Mouse (Mus musculus) stomach, embryonic 14.5 days (tissue): ENCODE data around the gene Mall. TPM values are rescaled to one million over a fixed set of nuclear protein-coding genes. Genes with fewer than 3 reads are reported as not detected.

Experiments used
- ATAC-seq: fragments of 200-750 bp; cut with Nextera tagmentation; 2 replicates; pipeline ENCODE4 v1.8.0; 2017; ENCODE audit warnings: low read depth, moderate TSS enrichment; ENCODE audit not compliant: insufficient number of reproducible peaks, insufficient read depth, low FRiP score
- H3K27ac ChIP-seq: fragments of 300-500 bp; sonication (generic); 2 replicates; pipeline ENCODE4 v1.5.1; 2014; ENCODE audit warnings: mild to moderate bottlenecking, low read length, moderate library complexity, mixed read lengths
- H3K27me3 ChIP-seq: fragments of 300-500 bp; sonication (generic); 2 replicates; pipeline ENCODE4 v1.6.1; 2014; ENCODE audit warnings: low read length, control low read depth, mixed read lengths; ENCODE audit not compliant: control insufficient read depth, insufficient read depth
- H3K36me3 ChIP-seq: fragments of 300-500 bp; sonication (generic); 2 replicates; pipeline ENCODE4 v1.6.1; 2014; ENCODE audit warnings: mild to moderate bottlenecking, control low read depth, low read length, moderate library complexity, mixed read lengths; ENCODE audit not compliant: control insufficient read depth, insufficient read depth
- H3K4me1 ChIP-seq: fragments of 300-500 bp; sonication (generic); 2 replicates; pipeline ENCODE4 v1.6.1; 2014; ENCODE audit warnings: low read length, control low read depth, mixed read lengths; ENCODE audit not compliant: control insufficient read depth, insufficient read depth
- H3K4me2 ChIP-seq: fragments of 300-500 bp; sonication (generic); replicated peaks from 2 replicates; pipeline ENCODE4 v1.6.1; 2014; ENCODE audit warnings: low read depth, low read length, control low read depth
- H3K4me3 ChIP-seq: fragments of 300-500 bp; sonication (generic); 2 replicates; pipeline ENCODE4 v1.5.1; 2014; ENCODE audit warnings: low read depth, low read length, control low read depth
- H3K9ac ChIP-seq: fragments of 300-500 bp; sonication (generic); replicated peaks from 2 replicates; pipeline ENCODE4 v1.6.1; 2014; ENCODE audit warnings: low read depth, mild to moderate bottlenecking, control low read depth, low read length, moderate library complexity, mixed read lengths
- H3K9me3 ChIP-seq: fragments of 300-500 bp; sonication (generic); 2 replicates; pipeline ENCODE4 v1.6.1; 2016; ENCODE audit warnings: low read depth, low read length, control low read depth; ENCODE audit not compliant: control insufficient read depth
- WGBS: fragments of 180-500 bp; shearing (Covaris S2); extraction: QIAGEN DNeasy Blood & Tissue Kit; methylation state at CpG from one replicate; pipeline ENCODE4 v1.1.7; 2014; 5-methylcytosine and 5-hydroxymethylcytosine counted together
- polyA plus RNA-seq: library from polyadenylated mRNA; unstranded; fragments of >200 nt; fragmentation: Nextera tagmentation; extraction: Ambion mirVana; gene quantifications from 2 replicates; pipeline ENCODE4 v1.2.1, GENCODE M21; 2014

Mall gene
- polyA plus RNA-seq, 1 experiment from 2014 or later = 8.9 TPM

DNA sequence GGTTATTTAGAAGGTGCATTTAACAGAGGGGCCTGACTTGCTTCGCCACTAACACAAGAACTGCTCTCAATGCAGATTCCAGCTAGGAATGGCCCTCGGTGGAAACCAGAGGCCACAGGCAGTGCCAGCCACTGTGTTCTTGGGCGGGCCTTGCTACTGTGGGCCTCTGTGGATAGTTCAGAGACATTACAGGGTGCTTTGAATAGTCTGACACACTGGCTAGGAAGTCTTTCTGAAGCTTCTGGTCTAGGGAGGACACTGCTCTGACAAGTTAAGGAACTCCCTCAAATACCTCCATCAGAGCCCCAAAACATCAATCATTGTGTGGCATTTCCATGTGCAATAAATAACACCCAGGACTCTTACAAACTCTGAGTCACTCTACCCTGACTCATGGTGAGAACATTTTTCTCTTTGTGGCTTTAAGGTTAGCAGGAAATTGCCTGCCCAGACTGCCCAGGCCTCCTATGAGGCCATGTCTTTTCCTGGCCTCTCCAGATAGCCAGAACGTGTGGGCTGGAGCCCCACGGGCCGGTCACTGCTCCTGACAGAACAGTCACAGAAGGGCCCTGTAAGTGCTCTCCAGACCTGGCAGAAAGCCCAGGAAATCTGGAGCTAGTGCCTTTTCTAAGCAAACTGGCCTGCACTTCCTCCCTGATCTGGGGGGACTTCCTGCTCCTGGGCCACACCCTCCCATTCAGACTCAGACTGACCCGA lies 7.4 kb downstream of the Mall start:
- H3K4me1 ChIP-seq = peaks cover 17% of the 10 kb centered on the region; the same call in 1 of the 2 replicates
- 27% methylated on average over 7 of the region's 7 CpGs for WGBS
- H3K36me3 ChIP-seq = no peaks in the 10 kb centered on the region
- ATAC-seq = peak; percentile 79
- no peak overlapping the region for H3K4me3 ChIP-seq
- no peaks in the 10 kb centered on the region for H3K9me3 ChIP-seq
- H3K27ac ChIP-seq = peak overlapping the region; percentile 73
- H3K4me2 ChIP-seq = no peak overlapping the region
- H3K9ac ChIP-seq = no peak overlapping the region
- H3K27me3 ChIP-seq = no peaks in the 10 kb centered on the region

DNA sequence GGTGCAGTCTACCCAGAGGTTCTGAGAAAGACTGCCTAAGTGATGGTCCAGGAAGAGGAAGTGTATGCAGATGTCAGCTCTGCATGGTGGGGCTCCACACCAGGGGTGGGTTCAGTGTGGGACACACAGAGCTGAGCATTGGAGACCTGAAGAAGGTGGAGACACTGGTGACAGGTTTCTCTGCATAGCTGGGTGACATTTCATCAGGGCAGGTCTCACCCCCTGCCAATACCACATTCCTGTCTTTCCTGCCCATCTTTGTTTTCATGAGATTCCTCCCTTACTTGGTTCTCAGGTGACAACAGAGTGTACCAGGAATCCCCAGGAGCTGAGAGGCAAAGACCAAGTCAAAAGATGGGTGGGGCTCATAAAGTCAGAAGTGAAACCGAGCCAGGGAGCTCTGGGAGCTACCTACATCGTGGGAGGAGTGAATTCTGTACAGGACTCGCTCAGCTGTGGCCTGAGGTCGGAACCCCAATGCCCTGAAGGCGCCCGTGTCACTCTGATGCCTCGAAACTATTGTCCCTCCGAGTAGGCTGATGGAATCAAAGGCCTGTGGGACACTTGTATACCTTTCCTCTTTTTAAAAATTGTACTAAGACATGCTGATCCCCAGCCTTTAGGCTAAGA lies 10.8 kb downstream of the Mall start:
- 65% methylated on average over 8 of the region's 8 CpGs for WGBS
- no peaks in the 10 kb centered on the region for H3K36me3 ChIP-seq
- no peaks in the 10 kb centered on the region for H3K27me3 ChIP-seq
- H3K4me1 ChIP-seq = peaks cover 19% of the 10 kb centered on the region; the same call in 1 of the 2 replicates
- no peak overlapping the region for H3K4me3 ChIP-seq
- H3K4me2 ChIP-seq = no peak overlapping the region
- no peak for ATAC-seq
- H3K27ac ChIP-seq = no peak overlapping the region
- no peaks in the 10 kb centered on the region for H3K9me3 ChIP-seq
- H3K9ac ChIP-seq = no peak overlapping the region

DNA sequence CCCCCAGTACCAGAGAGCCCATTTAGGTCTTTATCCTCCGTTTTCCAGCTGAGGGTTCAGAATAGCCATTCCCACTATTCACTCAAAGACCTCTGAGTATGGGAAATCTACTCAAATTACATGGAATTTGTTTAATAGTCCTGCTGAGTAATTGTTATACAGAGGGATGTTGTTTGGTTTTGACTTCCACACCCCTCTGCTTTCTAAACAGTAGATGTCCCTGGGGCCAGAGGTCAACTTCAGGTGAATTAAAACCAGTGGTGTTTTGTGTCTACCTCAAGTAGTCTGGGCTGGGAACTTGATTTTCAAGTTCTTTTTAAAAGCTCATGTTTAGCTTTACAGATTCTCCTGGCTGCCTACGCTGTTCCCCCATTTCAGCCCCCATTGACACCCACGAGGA lies 15.0 kb downstream of the Mall start:
- Histone ChIP-seq H3K4me1 (peaks cover 3% of the 10 kb centered on the region; the same call in 1 of the 2 replicates), H3K4me2 (no peak overlapping the region), H3K27me3 (no peaks in the 10 kb centered on the region), H3K27ac (no peak overlapping the region), H3K36me3 (no peaks in the 10 kb centered on the region), H3K4me3 (no peak overlapping the region), H3K9me3 (no peaks in the 10 kb centered on the region), H3K9ac (no peak overlapping the region)
- WGBS = 43% methylated on average over 3 of the region's 3 CpGs
- ATAC-seq = no peak

DNA sequence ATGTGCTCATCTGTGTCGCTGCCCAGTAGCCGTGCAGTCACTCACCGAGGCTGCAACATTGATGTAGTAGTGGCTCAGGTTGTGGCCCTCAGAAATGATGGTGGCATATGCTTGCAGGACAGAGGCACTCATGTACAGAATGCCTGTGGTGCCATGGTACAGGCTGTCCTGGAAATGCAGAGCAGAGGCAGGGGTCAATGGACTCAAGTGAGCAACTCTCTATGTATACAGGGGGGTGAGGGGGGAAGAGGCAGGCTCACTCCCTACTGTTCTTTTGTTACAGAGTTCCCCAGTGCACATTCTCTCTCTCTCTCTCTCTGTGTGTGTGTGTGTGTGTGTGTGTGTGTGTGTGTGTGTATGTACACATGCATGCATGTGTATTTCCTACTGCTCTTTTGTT lies 20.9 kb downstream of the Mall start:
- Histone ChIP-seq H3K36me3 (no peaks in the 10 kb centered on the region), H3K9ac (no peak overlapping the region), H3K4me2 (no peak overlapping the region), H3K4me1 (no peaks in the 10 kb centered on the region), H3K27ac (no peak overlapping the region), H3K9me3 (no peaks in the 10 kb centered on the region), H3K4me3 (no peak overlapping the region), H3K27me3 (no peaks in the 10 kb centered on the region)
- WGBS = 83% methylated on average over 3 of the region's 3 CpGs
- ATAC-seq = no peak

DNA sequence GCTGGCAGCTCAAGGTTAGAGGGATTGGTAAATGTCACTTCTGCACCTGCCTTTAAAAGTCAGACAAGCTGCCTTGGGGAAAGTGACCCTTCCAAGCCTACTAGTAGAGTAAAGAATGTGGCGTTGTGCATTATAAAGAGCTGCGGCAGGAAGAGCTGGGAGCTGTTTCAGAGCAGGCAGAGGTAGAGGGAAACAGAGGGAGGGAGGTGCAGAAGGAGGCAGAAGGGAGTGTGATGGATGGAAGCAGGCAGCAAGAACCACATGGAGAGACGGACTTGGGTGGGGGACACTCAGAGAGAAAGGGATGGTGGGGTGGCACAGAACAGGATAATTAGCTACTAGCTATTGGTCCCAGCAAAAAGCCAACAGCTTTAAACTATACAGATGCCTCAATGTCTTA lies 21.7 kb downstream of the Mall start:
- Histone ChIP-seq H3K9ac (no peak overlapping the region), H3K4me2 (no peak overlapping the region), H3K4me1 (no peaks in the 10 kb centered on the region), H3K9me3 (no peaks in the 10 kb centered on the region), H3K4me3 (no peak overlapping the region), H3K27ac (no peak overlapping the region), H3K36me3 (no peaks in the 10 kb centered on the region), H3K27me3 (no peaks in the 10 kb centered on the region)
- WGBS = 47% methylated on average over 3 of the region's 3 CpGs
- ATAC-seq = no peak

DNA sequence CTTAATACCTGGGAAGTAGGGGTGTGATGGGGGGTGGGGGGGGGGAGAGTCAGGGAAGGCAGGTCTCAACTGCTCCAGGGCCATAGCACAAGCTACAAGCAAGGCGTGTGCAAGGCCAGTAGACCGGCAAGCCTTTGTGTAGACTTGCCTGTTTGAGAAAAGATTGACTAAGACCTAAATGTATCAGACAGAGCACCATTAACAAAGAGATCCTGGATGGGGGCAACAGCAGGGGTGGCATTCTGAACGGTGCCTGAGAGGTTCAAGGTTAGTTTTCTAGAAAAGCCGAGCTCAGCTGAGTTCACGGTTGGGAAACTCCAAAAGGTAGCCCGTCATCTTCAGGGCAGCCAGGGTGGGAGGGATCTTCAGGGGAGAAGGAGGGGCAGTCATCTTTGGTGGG lies 24.5 kb downstream of the Mall start:
- Histone ChIP-seq H3K27ac (no peak overlapping the region), H3K36me3 (no peaks in the 10 kb centered on the region), H3K4me1 (no peaks in the 10 kb centered on the region), H3K4me3 (no peak overlapping the region), H3K4me2 (no peak overlapping the region), H3K9ac (no peak overlapping the region), H3K9me3 (no peaks in the 10 kb centered on the region), H3K27me3 (no peaks in the 10 kb centered on the region)
- no peak for ATAC-seq
- 79% methylated on average over 6 of the region's 6 CpGs for WGBS

DNA sequence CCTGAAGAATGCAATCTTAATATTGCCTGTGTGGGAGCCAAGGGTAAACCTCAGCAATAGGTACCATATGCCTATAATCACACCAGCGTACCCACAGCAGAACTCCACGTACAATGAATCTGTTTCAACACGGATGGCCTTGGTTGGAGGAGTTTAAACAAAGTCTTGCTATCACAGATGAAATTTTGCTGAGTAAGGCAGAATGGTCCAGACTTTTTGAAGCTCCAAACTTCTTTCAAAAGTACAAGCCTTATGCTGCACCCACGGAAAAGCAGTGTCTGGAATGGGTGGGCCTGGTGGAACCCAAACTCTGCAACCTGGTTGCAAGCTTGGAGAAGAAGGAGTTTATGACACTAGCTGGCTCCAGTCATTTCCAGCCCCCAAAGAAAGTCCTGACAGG lies 40.5 kb downstream of the Mall start:
- Histone ChIP-seq H3K36me3 (no peaks in the 10 kb centered on the region), H3K4me2 (no peak overlapping the region), H3K4me3 (no peak overlapping the region), H3K9ac (no peak overlapping the region), H3K9me3 (no peaks in the 10 kb centered on the region), H3K4me1 (no peaks in the 10 kb centered on the region), H3K27me3 (no peaks in the 10 kb centered on the region), H3K27ac (no peak overlapping the region)
- WGBS = 77% methylated on average over 4 of the region's 4 CpGs
- no peak for ATAC-seq

DNA sequence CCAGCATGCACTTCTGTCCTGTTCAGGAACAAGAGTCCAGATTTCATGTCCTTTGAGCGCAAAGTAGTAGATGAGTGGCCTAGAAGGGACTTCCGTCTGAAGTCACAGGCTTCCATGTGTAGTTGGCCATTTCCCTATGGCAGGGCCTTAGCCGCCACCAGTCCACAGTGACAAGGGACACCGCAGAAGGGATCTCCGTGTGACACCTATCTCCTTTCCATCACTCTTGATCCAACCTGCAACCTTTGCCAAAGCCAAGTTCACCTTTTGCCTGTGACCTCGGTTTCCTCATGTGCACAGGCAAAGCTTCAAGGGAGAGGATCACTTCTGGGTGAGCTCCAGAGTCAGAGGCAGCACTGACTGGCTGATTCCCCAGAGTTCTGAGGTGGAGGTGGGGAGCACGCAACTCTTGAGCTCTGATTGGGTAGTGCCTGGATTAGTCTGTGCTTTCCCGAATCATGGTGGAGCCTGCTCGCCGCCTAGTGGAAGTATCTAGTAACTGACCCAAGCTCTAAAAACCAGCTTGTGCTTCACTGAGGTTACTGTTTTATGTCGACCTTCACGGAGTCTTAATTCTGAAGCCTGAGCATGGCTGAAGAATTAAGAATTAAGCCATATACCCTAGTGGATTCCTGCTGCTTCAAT lies 45.9 kb downstream of the Mall start:
- H3K4me3 ChIP-seq = no peak overlapping the region
- no peaks in the 10 kb centered on the region for H3K27me3 ChIP-seq
- H3K9ac ChIP-seq = no peak overlapping the region
- 38% methylated on average over 12 of the region's 12 CpGs for WGBS
- no peak overlapping the region for H3K27ac ChIP-seq
- no peaks in the 10 kb centered on the region for H3K9me3 ChIP-seq
- 0 out of 2 replicates have a peak, but pooled peaks have one; percentile 72 for ATAC-seq
- no peak overlapping the region for H3K4me2 ChIP-seq
- H3K4me1 ChIP-seq = no peaks in the 10 kb centered on the region
- H3K36me3 ChIP-seq = no peaks in the 10 kb centered on the region
